Mouse (Mus musculus): Measurements from ENCODE around the gene Tsfm. TPM values are rescaled to one million over a fixed set of nuclear protein-coding genes. Genes with fewer than 3 reads are reported as not detected.

The Tsfm gene
- polyA plus RNA-seq, 1 experiment from 2014 or later: 71.6 TPM

- peak overlapping the region; percentile 41 for H3K9ac ChIP-seq (ENCODE audit: low read length)
- 89% methylated on average over 9 of the region's 9 CpGs for WGBS
Measured at GRCm38 (mm10) chr10:126985579-126985978, 45.1 kb downstream of the Tsfm start.

GRCm38 (mm10) chr10:126985127-126985526 is 45.5 kb downstream of the Tsfm start:
- Histone ChIP-seq H3K4me1 (replicated peaks; ENCODE audit: control insufficient read depth, insufficient read depth, low read length) (peaks cover 88% of the 10 kb centered on the region), H3K9ac (ENCODE audit: low read length) (peak overlapping the region; percentile 46; the same call in 1 of the 2 replicates), H3K36me3 (ENCODE audit: control insufficient read depth, insufficient read depth, low read length) (no peaks in the 10 kb centered on the region), H3K4me3 (ENCODE audit: low read length) (no peak overlapping the region), H3K9me3 (ENCODE audit: control insufficient read depth, low read length) (no peaks in the 10 kb centered on the region), H3K27me3 (ENCODE audit: control insufficient read depth, insufficient read depth, low read depth, low read length) (no peaks in the 10 kb centered on the region), H3K27ac (ENCODE audit: low read length) (peak overlapping the region; percentile 79), H3K4me2 (ENCODE audit: low read depth, low read length) (no peak overlapping the region)
- WGBS: 67% methylated on average over 4 of the region's 4 CpGs
- no peak for ATAC-seq (ENCODE audit: low read depth)

More at GRCm38 (mm10) chr10:126985579-126985978, 45.1 kb downstream of the Tsfm start:
- Histone ChIP-seq H3K27ac (ENCODE audit: low read length) (peak overlapping the region; percentile 92), H3K4me1 (replicated peaks; ENCODE audit: control insufficient read depth, insufficient read depth, low read length) (peaks cover 90% of the 10 kb centered on the region), H3K9me3 (ENCODE audit: control insufficient read depth, low read length) (no peaks in the 10 kb centered on the region), H3K4me2 (ENCODE audit: low read depth, low read length) (0 out of 2 replicates have a peak overlapping the region, but pooled peaks have one; percentile 45), H3K27me3 (ENCODE audit: control insufficient read depth, insufficient read depth, low read depth, low read length) (no peaks in the 10 kb centered on the region), H3K36me3 (ENCODE audit: control insufficient read depth, insufficient read depth, low read length) (no peaks in the 10 kb centered on the region), H3K4me3 (ENCODE audit: low read length) (no peak overlapping the region)
- ATAC-seq (ENCODE audit: low read depth): no peak

- ATAC-seq (ENCODE audit: low read depth): no peak
Measured at GRCm38 (mm10) chr10:126984189-126985004, 46.2 kb downstream of the Tsfm start.

GRCm38 (mm10) chr10:126983193-126983725 is 47.4 kb downstream of the Tsfm start:
- peak overlapping the region; percentile 63 for H3K9ac ChIP-seq (ENCODE audit: low read length)
- H3K4me2 ChIP-seq (ENCODE audit: low read depth, low read length): peak overlapping the region; percentile 91
- H3K27me3 ChIP-seq (ENCODE audit: control insufficient read depth, insufficient read depth, low read depth, low read length): no peaks in the 10 kb centered on the region
- WGBS: 23% methylated on average over 14 of the region's 14 CpGs
- peak overlapping the region; percentile 79 for H3K27ac ChIP-seq (ENCODE audit: low read length)
- peak overlapping the region; percentile 88 for H3K4me3 ChIP-seq (ENCODE audit: low read length)
- H3K9me3 ChIP-seq (ENCODE audit: control insufficient read depth, low read length): no peaks in the 10 kb centered on the region
- H3K4me1 ChIP-seq (replicated peaks; ENCODE audit: control insufficient read depth, insufficient read depth, low read length): peaks cover 74% of the 10 kb centered on the region
- no peaks in the 10 kb centered on the region for H3K36me3 ChIP-seq (ENCODE audit: control insufficient read depth, insufficient read depth, low read length)
- no peak for ATAC-seq (ENCODE audit: low read depth)

More at GRCm38 (mm10) chr10:126984189-126985004, 46.2 kb downstream of the Tsfm start:
- Histone ChIP-seq H3K9ac (ENCODE audit: low read length) (peak overlapping the region; percentile 51), H3K27me3 (ENCODE audit: control insufficient read depth, insufficient read depth, low read depth, low read length) (no peaks in the 10 kb centered on the region), H3K4me1 (replicated peaks; ENCODE audit: control insufficient read depth, insufficient read depth, low read length) (peaks cover 81% of the 10 kb centered on the region), H3K9me3 (ENCODE audit: control insufficient read depth, low read length) (no peaks in the 10 kb centered on the region), H3K4me2 (ENCODE audit: low read depth, low read length) (peak overlapping the region; percentile 91), H3K36me3 (ENCODE audit: control insufficient read depth, insufficient read depth, low read length) (no peaks in the 10 kb centered on the region), H3K4me3 (ENCODE audit: low read length) (no peak overlapping the region; the same call in 1 of the 2 replicates), H3K27ac (ENCODE audit: low read length) (peak overlapping the region; percentile 79)
- WGBS: 13% methylated on average over 5 of the region's 5 CpGs

- Histone ChIP-seq H3K9ac (ENCODE audit: low read length) (peak overlapping the region; percentile 23; the same call in 1 of the 2 replicates), H3K4me2 (ENCODE audit: low read depth, low read length) (peak overlapping the region; percentile 91), H3K27ac (ENCODE audit: low read length) (no peak overlapping the region), H3K9me3 (ENCODE audit: control insufficient read depth, low read length) (no peaks in the 10 kb centered on the region), H3K4me1 (replicated peaks; ENCODE audit: control insufficient read depth, insufficient read depth, low read length) (peaks cover 67% of the 10 kb centered on the region), H3K27me3 (ENCODE audit: control insufficient read depth, insufficient read depth, low read depth, low read length) (no peaks in the 10 kb centered on the region), H3K4me3 (ENCODE audit: low read length) (peak overlapping the region; percentile 88), H3K36me3 (ENCODE audit: control insufficient read depth, insufficient read depth, low read length) (no peaks in the 10 kb centered on the region)
- WGBS: 41% methylated on average over 3 of the region's 3 CpGs
- no peak for ATAC-seq (ENCODE audit: low read depth)
Measured at GRCm38 (mm10) chr10:126981746-126982145, 48.9 kb downstream of the Tsfm start.

GRCm38 (mm10) chr10:126980933-126981530 is 49.6 kb downstream of the Tsfm start:
- WGBS: 7% methylated on average over 11 of the region's 11 CpGs
- peak overlapping the region; percentile 91 for H3K4me2 ChIP-seq (ENCODE audit: low read depth, low read length)

GRCm38 (mm10) chr10:126980221-126980932 is 50.3 kb downstream of the Tsfm start:
- Histone ChIP-seq H3K4me2 (ENCODE audit: low read depth, low read length) (peak overlapping the region; percentile 91), H3K27ac (ENCODE audit: low read length) (peak overlapping the region; percentile 100), H3K36me3 (ENCODE audit: control insufficient read depth, insufficient read depth, low read length) (no peaks in the 10 kb centered on the region), H3K9me3 (ENCODE audit: control insufficient read depth, low read length) (no peaks in the 10 kb centered on the region), H3K4me3 (ENCODE audit: low read length) (peak overlapping the region; percentile 88), H3K27me3 (ENCODE audit: control insufficient read depth, insufficient read depth, low read depth, low read length) (no peaks in the 10 kb centered on the region), H3K4me1 (replicated peaks; ENCODE audit: control insufficient read depth, insufficient read depth, low read length) (peaks cover 54% of the 10 kb centered on the region), H3K9ac (ENCODE audit: low read length) (peak overlapping the region; percentile 94)
- WGBS: 2% methylated on average over 16 of the region's 16 CpGs
- no peak for ATAC-seq (ENCODE audit: low read depth)

More at GRCm38 (mm10) chr10:126980933-126981530, 49.6 kb downstream of the Tsfm start:
- peak overlapping the region; percentile 88 for H3K4me3 ChIP-seq (ENCODE audit: low read length)
- peak overlapping the region; percentile 100 for H3K27ac ChIP-seq (ENCODE audit: low read length)
- H3K4me1 ChIP-seq (replicated peaks; ENCODE audit: control insufficient read depth, insufficient read depth, low read length): peaks cover 60% of the 10 kb centered on the region
- H3K36me3 ChIP-seq (ENCODE audit: control insufficient read depth, insufficient read depth, low read length): no peaks in the 10 kb centered on the region
- no peaks in the 10 kb centered on the region for H3K9me3 ChIP-seq (ENCODE audit: control insufficient read depth, low read length)
- H3K27me3 ChIP-seq (ENCODE audit: control insufficient read depth, insufficient read depth, low read depth, low read length): no peaks in the 10 kb centered on the region
- H3K9ac ChIP-seq (ENCODE audit: low read length): peak overlapping the region; percentile 94
- no peak for ATAC-seq (ENCODE audit: low read depth)

GRCm38 (mm10) chr10:126979636-126980151 is 50.9 kb downstream of the Tsfm start:
- Histone ChIP-seq H3K36me3 (ENCODE audit: control insufficient read depth, insufficient read depth, low read length) (no peaks in the 10 kb centered on the region), H3K4me3 (ENCODE audit: low read length) (peak overlapping the region; percentile 88), H3K4me2 (ENCODE audit: low read depth, low read length) (peak overlapping the region; percentile 91), H3K27me3 (ENCODE audit: control insufficient read depth, insufficient read depth, low read depth, low read length) (no peaks in the 10 kb centered on the region), H3K9me3 (ENCODE audit: control insufficient read depth, low read length) (no peaks in the 10 kb centered on the region), H3K4me1 (replicated peaks; ENCODE audit: control insufficient read depth, insufficient read depth, low read length) (peaks cover 49% of the 10 kb centered on the region), H3K27ac (ENCODE audit: low read length) (peak overlapping the region; percentile 100), H3K9ac (ENCODE audit: low read length) (peak overlapping the region; percentile 94)
- under 1% methylated on average over 29 of the region's 57 CpGs for WGBS
- no peak for ATAC-seq (ENCODE audit: low read depth)
